Comparison of ENCODE assay signal across 11 mouse cellular contexts in genomic region chr1:36017656-36018055, GRCm38 (mm10). TPM values are rescaled to one million over a fixed set of nuclear protein-coding genes. Genes with fewer than 3 reads are reported as not detected.
A peak's percentile ranks its signal among the peaks of the same experiment; 100 is the strongest.
DNase-seq lines count a peak whose midpoint lies in the region; TF ChIP-seq lines count a peak whose summit lies in the region.
"Had no signal": no experiment of that assay in that cellular context is flagged by ENCODE, and none has a peak within 500 bp of the region (broad histone marks: within the 10 kb centered on the region; RNA-seq: fewer than 3 reads in every experiment).

No protein-coding gene starts in this region.

- TF ChIP-seq CTCF in gastrocnemius, adult 2 months (IDR thresholded peaks at IDR 0.05): no peak
- TF ChIP-seq CTCF in kidney, adult 2 months (conservative IDR thresholded peaks at IDR 0.05; ENCODE audit: insufficient read depth, insufficient read length, low read depth, low read length): no peak
- TF ChIP-seq CTCF in layer of hippocampus, adult 2 months (conservative IDR thresholded peaks at IDR 0.05): no peak

- no peaks in the 10 kb centered on the region for H3K27me3 ChIP-seq in kidney, adult 2 months (replicated peaks; ENCODE audit: control insufficient read depth, insufficient read depth, low read length)
- H3K27me3 ChIP-seq: hindbrain, embryonic 12.5 days; neural tube, embryonic 15.5 days had no signal

- H3K4me1 ChIP-seq in kidney, adult 2 months (ENCODE audit: control insufficient read depth, insufficient read depth, low read length): peaks cover 31% of the 10 kb centered on the region
- H3K4me1 ChIP-seq in ES-E14 (ENCODE audit: control insufficient read depth in 2 of 2, insufficient read depth in 2 of 2, low read length in 2 of 2, poor library complexity in 1 of 2): peaks cover 31% of the 10 kb centered on the region in 2 experiments
- H3K4me1 ChIP-seq: neural tube, embryonic 15.5 days had no signal

- no peaks in the 10 kb centered on the region for H3K36me3 ChIP-seq in kidney, adult 2 months (ENCODE audit: control insufficient read depth, insufficient read depth, low read length)
- no peaks in the 10 kb centered on the region for H3K36me3 ChIP-seq in ES-E14 (ENCODE audit: control insufficient read depth, insufficient read depth, low read length, poor library complexity, severe bottlenecking)
- H3K36me3 ChIP-seq: hindbrain, embryonic 12.5 days; neural tube, embryonic 15.5 days had no signal

- intact Hi-C loops in gastrocnemius, adult 2 months (cut with DNase I): no loop called here

- H3K9me3 ChIP-seq in ES-E14 (ENCODE audit: control insufficient read depth, insufficient read depth, low read depth, low read length): no peaks in the 10 kb centered on the region
- H3K9me3 ChIP-seq: neural tube, embryonic 15.5 days had no signal

- DNase-seq in gastrocnemius, adult 2 months: peak; percentile 4
- no peak for DNase-seq in gastrocnemius, postnatal 10 days
- DNase-seq in kidney, adult 2 months: peak; percentile 47
- DNase-seq in kidney, postnatal 10 days: no peak
- DNase-seq in ES-E14 (ENCODE audit: low read depth, low spot score): no peak
- peak; percentile 15 for DNase-seq in kidney, postnatal 14 days
- DNase-seq in layer of hippocampus, postnatal 10 days (ENCODE audit: low spot score in 2 of 2): no peak
- no peak for DNase-seq in layer of hippocampus, adult 2 months (ENCODE audit: low spot score in 2 of 2)
- DNase-seq: cerebellum, adult 18-20 months had no signal

- no peak for TF ChIP-seq POLR2A in kidney, adult 2 months (IDR thresholded peaks at IDR 0.05; ENCODE audit: low read depth, low read length)

- 44% methylated on average over 3 of the region's 3 CpGs for WGBS in kidney, adult 2 months

- peak overlapping the region; percentile 48; the same call in 1 of the 2 replicates for H3K9ac ChIP-seq in ES-E14 (ENCODE audit: insufficient read depth, low read depth, low read length, poor library complexity, severe bottlenecking)
- H3K9ac ChIP-seq: hindbrain, embryonic 12.5 days; neural tube, embryonic 15.5 days had no signal

- H3K4me3 ChIP-seq in gastrocnemius, adult 2 months: no peak overlapping the region
- H3K4me3 ChIP-seq in kidney, adult 2 months (ENCODE audit: insufficient read depth, low read depth, low read length): no peak overlapping the region
- H3K4me3 ChIP-seq in ES-E14 (ENCODE audit: insufficient read depth in 1 of 2, low read depth in 1 of 2, low read length in 2 of 2, poor library complexity in 1 of 2, severe bottlenecking in 1 of 2): no peak overlapping the region
- H3K4me3 ChIP-seq in layer of hippocampus, adult 2 months: no peak overlapping the region
- H3K4me3 ChIP-seq: hindbrain, embryonic 12.5 days; neural tube, embryonic 15.5 days had no signal

- H3K27ac ChIP-seq in gastrocnemius, adult 2 months: no peak overlapping the region
- peak overlapping the region; percentile 73 for H3K27ac ChIP-seq in kidney, adult 2 months (ENCODE audit: insufficient read depth, low read depth, low read length)
- peak overlapping the region; percentile 99 for H3K27ac ChIP-seq in ES-E14 (ENCODE audit: insufficient read depth, low read depth, low read length, poor library complexity, severe bottlenecking)
- H3K27ac ChIP-seq in layer of hippocampus, adult 2 months: no peak overlapping the region
- H3K27ac ChIP-seq: neural tube, embryonic 15.5 days had no signal

- in situ Hi-C loops in ES-E14 (cut with MboI; ENCODE audit: low sequenced_read_pairs in 2 of 2, unreplicated experiment in 2 of 2): loop anchor here in 1 of 2 experiments (10.0 kb wide), 1 partner anchor 47 kb away; the partner anchor contains the start of gene Hs6st1

TF ChIP-seq in ES-E14, 5 proteins besides CTCF, POLR2A, EP300 and RAD21:
- no peak for TF ChIP-seq ZC3H11A (IDR thresholded peaks at IDR 0.05; ENCODE audit: borderline replicate concordance, low read depth, low read length)
- TF ChIP-seq ZNF384 (IDR thresholded peaks at IDR 0.05; ENCODE audit: low read depth, low read length): no peak
- no peak for TF ChIP-seq HCFC1 (IDR thresholded peaks at IDR 0.05; ENCODE audit: borderline replicate concordance, insufficient read depth, low read length)
- TF ChIP-seq CHD2 (IDR thresholded peaks at IDR 0.05; ENCODE audit: low read depth, low read length): no peak
- no peak for TF ChIP-seq MAFK (IDR thresholded peaks at IDR 0.05; ENCODE audit: insufficient read depth, low read depth, low read length)

RNA-seq across cellular contexts. Expression of gene Hs6st1, which starts 50.5 kb away (rescaled TPM):
- total RNA-seq in gastrocnemius, adult 2 months (2021): 10 to 100 TPM; 20.7 to 22.0 TPM
- total RNA-seq in gastrocnemius, postnatal 10 days (2021): 10 to 100 TPM; 26.2 to 28.3 TPM
- polyA plus RNA-seq in kidney, adult 2 months (2012; rRNA removed): 123 and 142 TPM in 2 replicates
- 46.3 and 51.0 TPM in 2 replicates for total RNA-seq in ES-E14 (2012; rRNA removed)
- 10 to 100 TPM; 52.2 to 52.9 TPM for total RNA-seq in layer of hippocampus, postnatal 10 days (2021)
- total RNA-seq in layer of hippocampus, adult 2 months (2021): 10 to 100 TPM; 37.7 to 38.3 TPM

Comparison
In these comparisons a context has a peak if more than half of its experiments do, and no peak if none do; other contexts are left out.
1. DNase-seq: peak in gastrocnemius, adult 2 months (single experiment), kidney, adult 2 months (single experiment) and kidney, postnatal 14 days (single experiment); none in gastrocnemius, postnatal 10 days (single experiment), kidney, postnatal 10 days (single experiment), ES-E14 (single experiment), layer of hippocampus, postnatal 10 days (0 of 2) and layer of hippocampus, adult 2 months (0 of 2).
2. H3K27ac ChIP-seq: peak in kidney, adult 2 months (single experiment) and ES-E14 (single experiment); none in gastrocnemius, adult 2 months (single experiment) and layer of hippocampus, adult 2 months (single experiment).